Mouse (Mus musculus) cerebellum, adult 2 months (tissue): ENCODE measurements around the gene Scd3. TPM values are rescaled to one million over a fixed set of nuclear protein-coding genes. Genes with fewer than 3 reads are reported as not detected.
A peak's percentile ranks its signal among the peaks of the same experiment; 100 is the strongest.
"Not testable (repeated sequence)": the region's sequence is repeated elsewhere in the genome, so short reads cannot be mapped to it uniquely, and the experiment has no call there.

ENCODE experiments used
- DNase-seq, 2 experiments: peaks; one replicate each; pipeline ENCODE4 v3.0.0; 2021
- H3K27ac ChIP-seq: fragments of 200-500 bp; 2 replicates; pipeline ENCODE4 v1.5.1; 2012; ENCODE audit warnings: low read length, control low read depth, inconsistent platforms; ENCODE audit not compliant: insufficient read depth
- H3K27me3 ChIP-seq: fragments of 200-500 bp; 2 replicates; pipeline ENCODE4 v1.6.1; 2012; ENCODE audit warnings: inconsistent platforms, mild to moderate bottlenecking, low read length, moderate library complexity; ENCODE audit not compliant: control insufficient read depth, insufficient read depth
- H3K4me1 ChIP-seq: fragments of 200-500 bp; 2 replicates; pipeline ENCODE4 v1.6.1; 2011; ENCODE audit warnings: low read length; ENCODE audit not compliant: control insufficient read depth, insufficient read depth
- H3K4me3 ChIP-seq: fragments of 200-500 bp; replicated peaks from 2 replicates; pipeline ENCODE3; 2011; ENCODE audit warnings: mild to moderate bottlenecking, low read depth, low read length, control low read depth; ENCODE audit not compliant: insufficient read depth
- CTCF ChIP-seq: fragments of 200-500 bp; IDR thresholded peaks from 2 replicates; pipeline ENCODE4 v1.5.1; 2011; ENCODE audit warnings: low read depth, mild to moderate bottlenecking, control low read depth, low read length, moderate library complexity, borderline replicate concordance; ENCODE audit not compliant: insufficient read depth
- POLR2A ChIP-seq: fragments of 200-500 bp; IDR thresholded peaks from 2 replicates; pipeline ENCODE4 v1.6.1; 2011; ENCODE audit warnings: low read length, control low read depth, borderline replicate concordance; ENCODE audit not compliant: insufficient read depth
- WGBS: fragments of 180-500 bp; shearing (Covaris S2); methylation state at CpG from one replicate; pipeline ENCODE4 v1.1.7; 2018; 5-methylcytosine and 5-hydroxymethylcytosine counted together
- polyA plus RNA-seq: library from polyadenylated mRNA; depleted of rRNA; stranded (reverse); fragments of >200 nt; gene quantifications from 2 replicates; pipeline ENCODE4 v1.2.3, GENCODE M21; 2012

Gene Scd3
- polyA plus RNA-seq, 1 experiment = 20.5 TPM

DNA sequence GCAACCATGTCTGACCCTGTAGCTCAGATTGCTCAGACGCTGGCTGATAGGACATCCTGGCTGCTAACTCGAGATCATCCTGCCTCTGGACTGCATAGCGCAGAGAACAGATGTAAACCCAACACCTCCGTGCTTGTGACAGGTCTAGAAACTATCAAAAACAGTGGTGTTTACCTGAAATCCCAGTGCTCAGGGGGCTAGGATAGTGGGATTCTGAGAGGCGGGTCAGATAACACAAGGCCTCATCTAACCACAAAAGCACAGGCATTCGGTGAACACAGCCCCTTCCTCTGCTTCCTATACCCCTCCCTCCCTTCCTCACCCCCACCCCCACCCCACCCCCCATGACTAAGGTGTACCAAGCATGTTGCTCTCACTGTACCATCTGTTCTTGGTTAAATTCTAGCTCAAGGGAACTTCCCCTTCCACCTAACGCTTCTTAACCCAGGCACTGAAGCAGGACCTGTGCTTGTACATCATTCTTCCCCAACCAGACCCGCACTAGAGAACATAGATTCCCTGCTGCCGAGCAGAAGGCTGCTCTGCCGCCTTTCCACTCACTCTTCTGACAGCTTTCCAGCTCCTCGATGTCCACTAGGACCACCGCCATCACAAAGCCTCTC, 49.0 kb downstream of the Scd3 start:
- TF ChIP-seq CTCF (no peak), POLR2A (no peak)
- Histone ChIP-seq H3K27ac (no peak overlapping the region), H3K27me3 (no peaks in the 10 kb centered on the region), H3K4me1 (no peaks in the 10 kb centered on the region; the same call in none of the 2 replicates), H3K4me3 (no peak overlapping the region)
- DNase-seq = no peak
- WGBS = 56% methylated on average over 12 of the region's 12 CpGs

DNA sequence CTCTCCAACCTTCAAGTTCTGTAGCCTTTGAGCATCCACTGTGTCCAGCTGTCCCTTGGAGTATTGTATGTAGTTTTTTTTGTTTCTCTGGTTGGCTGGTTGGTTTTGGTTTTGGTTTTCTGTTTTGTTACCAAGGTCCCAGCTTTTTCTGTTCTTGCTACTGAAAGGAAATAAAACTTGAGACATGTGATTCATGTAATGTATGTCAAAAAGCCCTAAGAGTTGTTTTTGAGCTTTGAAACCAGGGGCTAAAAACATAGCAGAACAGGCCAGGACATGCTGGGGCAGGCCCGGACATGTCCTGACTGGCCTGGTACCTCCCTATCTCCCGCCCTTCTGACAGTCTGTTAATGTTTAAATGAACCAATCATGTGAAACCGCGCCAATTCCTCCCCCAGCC, 51.0 kb downstream of the Scd3 start:
- 85% methylated on average over 4 of the region's 4 CpGs for WGBS
- H3K4me1 ChIP-seq, H3K27me3 ChIP-seq, H3K27ac ChIP-seq, H3K4me3 ChIP-seq, DNase-seq: not testable (repeated sequence)

DNA sequence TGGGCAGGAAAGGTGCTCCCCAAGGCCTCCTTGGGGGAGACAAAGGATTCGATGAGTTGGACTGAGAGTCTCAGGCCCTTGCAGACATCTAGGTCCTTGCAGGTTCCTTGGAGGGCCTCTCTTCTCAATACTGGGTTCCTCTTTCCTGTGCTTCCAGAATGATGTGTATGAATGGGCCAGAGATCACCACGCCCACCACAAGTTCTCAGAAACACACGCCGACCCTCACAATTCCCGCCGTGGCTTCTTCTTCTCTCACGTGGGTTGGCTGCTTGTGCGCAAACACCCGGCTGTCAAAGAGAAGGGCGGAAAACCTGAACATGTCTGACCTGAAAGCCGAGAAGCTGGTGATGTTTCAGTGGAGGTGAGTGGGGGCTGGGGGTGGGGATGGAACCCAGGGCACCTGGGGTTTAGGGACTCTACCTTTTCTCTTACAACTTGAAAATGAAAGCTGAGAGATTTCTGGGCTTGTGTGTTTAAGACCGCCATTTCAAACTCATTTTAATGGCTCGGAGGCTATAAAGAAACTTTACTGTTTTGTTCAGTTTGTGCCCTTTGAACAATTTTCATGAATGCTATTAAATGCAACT, 54.4 kb downstream of the Scd3 start:
- Histone ChIP-seq H3K27me3 (no peaks in the 10 kb centered on the region), H3K27ac (no peak overlapping the region), H3K4me1 (no peaks in the 10 kb centered on the region), H3K4me3 (no peak overlapping the region)
- 93% methylated on average over 13 of the region's 13 CpGs for WGBS
- TF ChIP-seq POLR2A = no peak
- TF ChIP-seq CTCF = no peak
- DNase-seq = no peak

DNA sequence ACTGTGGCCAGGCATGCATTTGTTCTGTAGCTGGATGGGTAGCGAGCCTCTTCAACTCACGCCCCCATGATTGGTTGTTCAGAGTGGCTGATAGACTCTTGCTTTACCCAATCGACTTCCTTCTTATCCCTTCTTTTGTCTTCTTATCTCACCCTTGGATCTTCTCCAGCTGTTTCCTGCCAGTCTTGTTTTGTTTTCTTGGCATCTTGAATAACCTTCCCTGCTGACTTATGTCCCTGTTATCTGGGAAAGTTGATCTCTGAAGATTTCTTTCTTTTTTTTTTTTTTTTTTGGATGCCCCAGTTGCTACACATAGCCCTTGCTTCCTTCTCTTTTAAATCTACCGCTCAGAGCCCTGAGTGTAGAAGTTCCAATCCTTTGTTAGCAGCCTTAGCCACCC, 56.4 kb downstream of the Scd3 start:
- WGBS = 61% methylated on average over 4 of the region's 4 CpGs

DNA sequence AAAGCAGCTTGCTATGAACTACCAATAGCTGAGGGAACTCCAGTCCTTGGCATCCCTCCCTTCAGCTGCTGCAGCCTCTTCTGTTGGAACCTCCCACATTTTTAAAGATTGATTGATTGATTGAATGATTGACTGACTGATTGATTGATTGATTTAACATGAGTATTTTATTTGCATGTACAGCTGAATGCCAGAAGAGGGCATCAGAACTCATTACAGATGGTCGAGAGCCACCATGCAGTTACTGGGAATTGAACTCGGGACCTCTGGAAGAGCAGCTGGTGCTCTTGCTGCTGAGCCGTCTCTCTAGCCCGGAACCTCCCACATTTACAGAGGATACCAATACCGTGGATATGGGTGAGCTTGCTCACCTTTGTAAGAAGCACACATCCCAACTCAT, 57.4 kb downstream of the Scd3 start:
- TF ChIP-seq POLR2A (no peak), CTCF (0 out of 2 replicates have a peak, but pooled peaks have one; percentile 12)
- no peaks in the 10 kb centered on the region for H3K27me3 ChIP-seq
- H3K27ac ChIP-seq = no peak overlapping the region
- WGBS = 54% methylated on average over 5 of the region's 5 CpGs
- no peak overlapping the region for H3K4me3 ChIP-seq
- no peak for DNase-seq
- H3K4me1 ChIP-seq = no peaks in the 10 kb centered on the region

More for the DNA sequence above, 56.4 kb downstream of the Scd3 start:
- TF ChIP-seq CTCF = no peak
- TF ChIP-seq POLR2A = no peak
- no peak overlapping the region for H3K27ac ChIP-seq
- DNase-seq = no peak
- H3K4me3 ChIP-seq = no peak overlapping the region
- no peaks in the 10 kb centered on the region for H3K4me1 ChIP-seq
- no peaks in the 10 kb centered on the region for H3K27me3 ChIP-seq

DNA sequence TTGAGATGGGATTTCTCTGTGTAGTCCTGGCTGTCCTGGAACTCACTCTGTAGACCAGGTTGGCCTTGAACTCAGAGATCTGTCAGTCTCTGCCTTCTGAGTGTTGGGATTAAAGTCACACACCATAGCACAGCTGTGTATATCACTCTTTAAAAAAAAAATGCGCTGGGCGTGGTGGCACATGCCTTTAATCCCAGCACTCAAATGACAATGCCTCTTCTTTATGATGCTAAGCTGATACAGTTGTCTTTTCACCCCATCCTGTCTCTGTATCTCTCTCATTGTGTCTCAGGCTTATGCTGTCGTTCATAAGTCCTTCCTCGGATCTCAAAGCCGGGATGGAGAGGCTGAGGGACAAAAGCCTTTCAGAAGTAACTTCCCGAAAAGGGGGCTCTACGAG, 58.7 kb downstream of the Scd3 start:
- Histone ChIP-seq H3K4me1 (no peaks in the 10 kb centered on the region), H3K27ac (no peak overlapping the region), H3K27me3 (no peaks in the 10 kb centered on the region), H3K4me3 (no peak overlapping the region)
- no peak for DNase-seq
- TF ChIP-seq POLR2A = no peak
- no peak for TF ChIP-seq CTCF
- WGBS = 79% methylated on average over 7 of the region's 7 CpGs

DNA sequence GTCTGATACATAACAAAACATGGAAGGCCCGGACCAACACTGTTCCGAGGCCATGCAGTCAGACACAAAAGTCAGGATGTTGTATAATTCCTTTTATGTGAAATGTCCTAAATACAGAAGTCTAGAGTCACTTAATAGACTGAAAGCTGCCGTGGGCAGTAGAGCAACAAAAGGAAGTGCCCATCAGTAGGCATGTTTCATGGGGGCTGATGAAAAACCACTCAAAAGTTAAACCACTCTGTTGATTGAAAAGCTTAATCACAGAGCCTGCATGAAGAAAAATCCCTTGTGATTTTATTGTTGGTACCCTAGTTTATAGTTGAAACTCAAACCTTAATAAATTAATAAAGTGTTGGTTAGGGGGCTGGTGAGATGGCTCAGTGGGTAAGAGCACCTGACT, 60.5 kb downstream of the Scd3 start:
- Histone ChIP-seq H3K27ac (no peak overlapping the region), H3K4me1 (peaks cover 5% of the 10 kb centered on the region; the same call in 1 of the 2 replicates), H3K4me3 (no peak overlapping the region), H3K27me3 (no peaks in the 10 kb centered on the region)
- DNase-seq = no peak
- TF ChIP-seq CTCF (no peak), POLR2A (no peak)
- 88% methylated on average over 3 of the region's 3 CpGs for WGBS

DNA sequence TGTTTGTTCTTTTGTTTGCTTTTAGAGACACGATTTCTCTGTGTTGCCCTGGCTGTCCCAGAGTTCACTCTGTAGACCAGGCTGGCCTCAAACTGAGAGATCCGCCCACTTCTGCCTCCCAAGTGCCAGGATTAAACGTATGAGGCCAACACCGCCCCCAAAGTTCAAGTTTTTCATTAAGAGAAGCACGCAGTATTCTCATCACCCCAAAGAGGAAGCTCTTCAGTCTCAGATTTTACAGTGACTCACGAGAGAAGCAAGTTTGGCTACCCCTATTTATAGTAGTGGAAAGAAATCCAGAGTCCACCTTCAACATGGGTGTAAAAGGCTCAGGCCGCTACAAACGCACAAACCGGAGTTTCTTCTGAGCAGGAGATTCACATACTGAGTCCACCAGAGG, 61.2 kb downstream of the Scd3 start:
- Histone ChIP-seq H3K4me3 (no peak overlapping the region), H3K4me1 (peaks cover 5% of the 10 kb centered on the region; the same call in 1 of the 2 replicates), H3K27me3 (no peaks in the 10 kb centered on the region), H3K27ac (no peak overlapping the region)
- 78% methylated on average over 9 of the region's 9 CpGs for WGBS
- TF ChIP-seq POLR2A (no peak), CTCF (no peak)
- no peak for DNase-seq
